Mouse (Mus musculus) thymus, postnatal 0 days (tissue): ENCODE measurements around the gene Rcvrn. TPM values are rescaled to one million over a fixed set of nuclear protein-coding genes. Genes with fewer than 3 reads are reported as not detected.

Experiments used
- polyA plus RNA-seq: library from polyadenylated mRNA; unstranded; fragments of >200 nt; fragmentation: Nextera tagmentation; extraction: Ambion mirVana; gene quantifications from 2 replicates; pipeline ENCODE4 v1.2.1, GENCODE M21; 2015

Gene Rcvrn
- polyA plus RNA-seq, 1 experiment from 2014 or later, result 0.74 TPM

Other genes starting within 250 kb of the Rcvrn start
- 7.5 and 7.7 TPM in 2 replicates for gene Gas7, start 239.9 kb upstream of the Rcvrn start, polyA plus RNA-seq
- 0.03 TPM in 1 of 2 replicates, not detected in the other for gene Glp2r, start 75.8 kb downstream of the Rcvrn start, polyA plus RNA-seq
- not detected in 2 replicates for gene Gsg1l2, start 79.3 kb downstream of the Rcvrn start, polyA plus RNA-seq
- gene Dhrs7c, start 102.9 kb downstream of the Rcvrn start, polyA plus RNA-seq, result 0.34 and 0.57 TPM in 2 replicates
- 0.06 and 0.20 TPM in 2 replicates for gene Usp43, start 226.8 kb downstream of the Rcvrn start, polyA plus RNA-seq